Mouse (Mus musculus) lung, embryonic 16.5 days (tissue): ENCODE results near the gene Zp3. TPM values are rescaled to one million over a fixed set of nuclear protein-coding genes. Genes with fewer than 3 reads are reported as not detected.

Experiments
- ATAC-seq: fragments of 200-750 bp; cut with Nextera tagmentation; 2 replicates; pipeline ENCODE4 v1.8.0; 2017; ENCODE audit warnings: low read depth, mild to moderate bottlenecking, moderate library complexity
- H3K27ac ChIP-seq: fragments of 300-500 bp; sonication (generic); 2 replicates; pipeline ENCODE4 v1.5.1; 2014; ENCODE audit warnings: mild to moderate bottlenecking, control low read depth, low read length
- H3K27me3 ChIP-seq: fragments of 300-500 bp; sonication (generic); 2 replicates; pipeline ENCODE4 v1.6.1; 2014; ENCODE audit warnings: low read depth, low read length, mixed read lengths; ENCODE audit not compliant: control insufficient read depth, insufficient read depth
- H3K36me3 ChIP-seq: fragments of 300-500 bp; sonication (generic); 2 replicates; pipeline ENCODE4 v1.6.1; 2014; ENCODE audit warnings: low read length; ENCODE audit not compliant: control insufficient read depth, insufficient read depth
- H3K4me1 ChIP-seq: fragments of 300-500 bp; sonication (generic); replicated peaks from 2 replicates; pipeline ENCODE4 v1.6.1; 2014; ENCODE audit warnings: low read length, mixed read lengths; ENCODE audit not compliant: control insufficient read depth, insufficient read depth
- H3K4me2 ChIP-seq: fragments of 300-500 bp; sonication (generic); 2 replicates; pipeline ENCODE4 v1.6.1; 2014; ENCODE audit warnings: low read depth, low read length, control low read depth
- H3K4me3 ChIP-seq: fragments of 300-500 bp; sonication (generic); 2 replicates; pipeline ENCODE4 v1.5.1; 2014; ENCODE audit warnings: mild to moderate bottlenecking, low read length, control low read depth
- H3K9ac ChIP-seq: fragments of 300-500 bp; sonication (generic); 2 replicates; pipeline ENCODE4 v1.6.1; 2014; ENCODE audit warnings: low read length, control low read depth
- H3K9me3 ChIP-seq: fragments of 300-500 bp; sonication (generic); 2 replicates; pipeline ENCODE4 v1.6.1; 2016; ENCODE audit warnings: low read length; ENCODE audit not compliant: control insufficient read depth
- WGBS: fragments of 180-500 bp; shearing (Covaris S2); extraction: QIAGEN DNeasy Blood & Tissue Kit; methylation state at CpG from one replicate; pipeline ENCODE4 v1.1.7; 2014; 5-methylcytosine and 5-hydroxymethylcytosine counted together
- polyA plus RNA-seq: library from polyadenylated mRNA; unstranded; fragments of >200 nt; fragmentation: Nextera tagmentation; extraction: Ambion mirVana; gene quantifications from 2 replicates; pipeline ENCODE4 v1.2.1, GENCODE M21; 2015

Gene Zp3
- polyA plus RNA-seq, 1 experiment from 2014 or later, result 0.19 TPM

DNA sequence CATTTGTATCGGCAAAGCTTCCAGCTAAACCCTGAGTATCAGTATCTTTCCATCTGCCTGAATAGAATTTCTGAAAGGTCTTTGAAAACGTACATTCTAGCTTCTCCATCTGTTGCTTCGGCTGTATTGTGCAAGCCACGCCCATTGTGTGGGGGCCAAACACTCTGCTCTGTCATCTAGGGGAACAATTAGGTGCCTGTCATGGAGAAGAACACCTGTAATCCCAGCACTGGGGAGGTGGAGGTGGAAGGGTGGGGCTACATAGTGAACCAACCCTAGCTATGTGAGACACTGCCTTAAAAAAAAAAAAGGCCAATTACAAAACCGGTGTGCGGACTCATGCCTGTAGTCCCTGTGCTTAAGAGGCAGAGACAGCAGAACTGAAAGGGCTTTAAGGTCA is 37.2 kb upstream of the Zp3 start:
- Histone ChIP-seq H3K27ac (no peak overlapping the region), H3K36me3 (no peaks in the 10 kb centered on the region), H3K9ac (no peak overlapping the region), H3K4me3 (no peak overlapping the region), H3K4me1 (peaks cover 10% of the 10 kb centered on the region), H3K27me3 (no peaks in the 10 kb centered on the region), H3K9me3 (no peaks in the 10 kb centered on the region), H3K4me2 (no peak overlapping the region)
- whole genome bisulfite sequencing, result 59% methylated on average over 6 of the region's 6 CpGs
- no peak for ATAC-seq

DNA sequence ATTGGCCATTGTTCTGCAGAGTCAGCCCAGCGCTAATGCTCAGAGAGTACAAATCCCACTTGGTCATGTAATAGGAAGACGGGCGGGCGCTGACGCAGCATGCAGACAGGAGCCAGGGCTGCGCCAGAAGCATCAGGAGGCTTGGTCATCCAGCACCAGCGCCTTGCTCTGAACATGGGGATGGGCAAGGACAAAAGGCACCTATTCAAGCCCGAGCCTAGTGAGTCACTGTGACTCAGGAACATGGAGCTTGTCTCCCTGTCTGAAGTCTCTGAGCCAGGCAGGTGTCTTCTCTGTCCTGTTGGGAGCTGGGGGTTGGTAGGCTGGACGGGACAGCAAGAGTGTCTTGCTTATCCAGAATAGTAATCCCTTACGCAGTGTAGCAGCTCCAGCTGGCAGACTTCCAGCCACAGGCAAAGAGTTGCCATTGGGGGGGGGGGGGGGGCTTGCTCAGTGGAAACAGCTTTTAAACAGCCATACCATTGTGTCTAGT is 33.9 kb upstream of the Zp3 start:
- Histone ChIP-seq H3K27me3 (no peaks in the 10 kb centered on the region), H3K4me1 (peaks cover 10% of the 10 kb centered on the region), H3K27ac (no peak overlapping the region), H3K4me2 (no peak overlapping the region), H3K9me3 (no peaks in the 10 kb centered on the region), H3K36me3 (no peaks in the 10 kb centered on the region), H3K4me3 (no peak overlapping the region), H3K9ac (peak overlapping the region; percentile 31; the same call in 1 of the 2 replicates)
- peak; percentile 80 for ATAC-seq
- 53% methylated on average over 10 of the region's 10 CpGs for WGBS

DNA sequence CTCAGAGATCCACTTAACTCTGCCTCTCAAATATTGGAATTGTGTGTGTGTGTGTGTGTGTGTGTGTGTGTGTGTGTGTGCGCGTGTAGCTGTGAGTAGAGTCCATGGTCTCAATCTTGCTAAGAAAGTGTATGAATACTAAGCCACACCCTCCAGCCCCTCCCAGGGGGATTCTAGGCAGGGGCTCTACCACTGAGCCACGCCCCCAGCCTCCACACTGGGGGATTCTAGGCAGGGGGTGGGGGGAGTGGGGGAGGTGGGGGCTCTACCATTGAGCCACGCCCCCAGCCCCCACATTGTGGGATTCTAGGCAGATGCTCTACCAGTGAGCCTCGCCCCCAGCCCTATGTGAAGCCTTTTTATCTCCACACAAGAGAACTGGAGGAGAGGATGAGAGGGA is 33.3 kb upstream of the Zp3 start:
- peak; percentile 41; the same call in 1 of the 2 replicates for ATAC-seq
- H3K9ac ChIP-seq, result no peak overlapping the region
- H3K4me3 ChIP-seq, result no peak overlapping the region
- H3K9me3 ChIP-seq, result no peaks in the 10 kb centered on the region
- no peak overlapping the region for H3K27ac ChIP-seq
- peaks cover 10% of the 10 kb centered on the region for H3K4me1 ChIP-seq
- H3K27me3 ChIP-seq, result no peaks in the 10 kb centered on the region
- WGBS, result 64% methylated on average over 5 of the region's 5 CpGs
- H3K36me3 ChIP-seq, result no peaks in the 10 kb centered on the region
- H3K4me2 ChIP-seq, result no peak overlapping the region

- no peak overlapping the region for H3K9ac ChIP-seq
- H3K4me3 ChIP-seq, result no peak overlapping the region
- WGBS, result 68% methylated on average over 11 of the region's 11 CpGs
- ATAC-seq, result no peak
- H3K4me2 ChIP-seq, result no peak overlapping the region
- H3K27me3 ChIP-seq, result no peaks in the 10 kb centered on the region
- H3K4me1 ChIP-seq, result peaks cover 5% of the 10 kb centered on the region
- H3K27ac ChIP-seq, result no peak overlapping the region
- H3K9me3 ChIP-seq, result no peaks in the 10 kb centered on the region
- no peaks in the 10 kb centered on the region for H3K36me3 ChIP-seq
Observed at GRCm38 (mm10) chr5:135950710-135951412, 29.0 kb upstream of the Zp3 start.

DNA sequence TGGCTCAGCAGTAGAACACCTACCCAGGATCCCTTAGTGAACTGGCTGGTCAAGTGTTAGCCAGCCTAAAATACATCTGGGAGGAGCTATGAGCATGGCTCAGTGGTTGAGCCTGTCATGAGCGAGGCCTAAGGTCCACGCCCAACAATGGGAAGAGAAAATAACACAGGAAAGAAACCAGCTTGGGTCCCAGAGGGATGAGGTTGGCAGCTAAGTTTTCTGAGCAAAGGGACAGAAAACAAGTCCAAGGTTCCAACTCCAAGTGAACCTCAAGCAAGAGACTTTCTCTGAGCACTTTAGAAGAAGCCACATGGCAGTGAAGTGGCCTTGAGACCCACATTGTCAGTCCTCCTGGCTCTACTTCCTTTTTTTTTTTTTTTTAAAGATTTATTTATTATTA is 28.2 kb upstream of the Zp3 start:
- H3K4me1 ChIP-seq, result no peaks in the 10 kb centered on the region
- no peaks in the 10 kb centered on the region for H3K36me3 ChIP-seq
- H3K4me3 ChIP-seq, result no peak overlapping the region
- H3K27ac ChIP-seq, result no peak overlapping the region
- H3K9me3 ChIP-seq, result no peaks in the 10 kb centered on the region
- ATAC-seq, result no peak
- no peaks in the 10 kb centered on the region for H3K27me3 ChIP-seq
- no peak overlapping the region for H3K9ac ChIP-seq
- WGBS, result 88% methylated on average over 2 of the region's 2 CpGs
- H3K4me2 ChIP-seq, result no peak overlapping the region

GRCm38 (mm10) chr5:135952830-135953229 is 27.1 kb upstream of the Zp3 start:
- no peak overlapping the region for H3K27ac ChIP-seq
- no peak overlapping the region for H3K9ac ChIP-seq
- H3K36me3 ChIP-seq, result no peaks in the 10 kb centered on the region
- no peak overlapping the region for H3K4me3 ChIP-seq
- H3K4me1 ChIP-seq, result no peaks in the 10 kb centered on the region
- H3K4me2 ChIP-seq, result no peak overlapping the region
- H3K27me3 ChIP-seq, result no peaks in the 10 kb centered on the region
- no peak for ATAC-seq
- no peaks in the 10 kb centered on the region for H3K9me3 ChIP-seq
- WGBS, result 87% methylated on average over 2 of the region's 2 CpGs

DNA sequence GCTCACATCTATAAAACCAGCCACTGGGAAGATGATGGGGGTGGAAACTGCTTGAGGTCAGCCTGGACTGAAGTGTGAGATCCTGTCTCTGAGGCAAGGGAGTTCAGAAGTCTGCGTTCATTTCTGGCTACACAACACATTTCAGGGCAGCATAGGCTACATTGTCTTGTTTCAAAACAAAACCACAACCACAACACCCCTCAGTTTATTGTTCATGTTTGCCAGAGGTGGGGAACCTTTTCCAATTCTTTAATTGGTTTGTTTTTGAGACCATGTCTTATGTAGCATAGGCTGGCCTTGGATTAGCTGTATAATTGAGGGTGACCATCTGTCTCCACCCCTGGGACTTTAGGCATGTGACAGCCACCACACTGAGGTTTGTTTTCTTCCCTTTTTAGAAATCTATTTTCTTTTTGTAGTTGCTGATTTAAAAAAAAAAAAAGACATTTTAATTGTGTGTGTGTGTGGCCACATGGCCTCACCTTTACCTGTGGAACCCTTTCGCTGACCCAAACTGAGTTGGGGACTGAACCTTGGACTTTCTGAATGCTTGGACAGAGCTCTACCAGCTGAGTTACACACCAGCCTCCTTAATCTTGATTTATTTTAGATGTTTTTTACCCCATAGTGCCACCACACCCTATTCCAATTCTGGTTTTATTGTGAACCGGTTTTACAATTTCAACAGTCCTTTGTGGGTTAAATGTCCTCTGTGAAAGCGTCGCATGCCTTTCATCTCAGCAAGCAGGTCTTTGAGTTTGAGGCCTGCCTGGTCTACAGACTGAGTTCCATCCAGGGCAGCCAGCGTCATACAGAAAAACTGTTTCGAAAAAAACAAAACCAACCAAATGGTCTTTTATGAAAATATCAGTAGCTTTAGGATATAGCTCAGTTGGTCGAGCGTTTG is 23.3 kb upstream of the Zp3 start:
- H3K4me1 ChIP-seq, result peaks cover 3% of the 10 kb centered on the region
- no peak overlapping the region for H3K9ac ChIP-seq

GRCm38 (mm10) chr5:135957207-135957974 is 22.5 kb upstream of the Zp3 start:
- ATAC-seq, result peak; percentile 88
- Histone ChIP-seq H3K9ac (peak overlapping the region; percentile 67), H3K4me2 (peak overlapping the region; percentile 67), H3K27me3 (no peaks in the 10 kb centered on the region), H3K4me3 (peak overlapping the region; percentile 48), H3K27ac (peak overlapping the region; percentile 94), H3K4me1 (peaks cover 9% of the 10 kb centered on the region), H3K36me3 (no peaks in the 10 kb centered on the region), H3K9me3 (no peaks in the 10 kb centered on the region)
- 7% methylated on average over 28 of the region's 28 CpGs for WGBS

More for the DNA sequence above, 23.3 kb upstream of the Zp3 start:
- H3K27me3 ChIP-seq, result no peaks in the 10 kb centered on the region
- no peaks in the 10 kb centered on the region for H3K9me3 ChIP-seq
- peak overlapping the region; percentile 87 for H3K27ac ChIP-seq
- no peaks in the 10 kb centered on the region for H3K36me3 ChIP-seq
- ATAC-seq, result no peak
- peak overlapping the region; percentile 67; the same call in 1 of the 2 replicates for H3K4me2 ChIP-seq
- no peak overlapping the region for H3K4me3 ChIP-seq
- WGBS, result 78% methylated on average over 9 of the region's 9 CpGs
